Mouse (Mus musculus) forebrain, embryonic 14.5 days (tissue): ENCODE data around the gene Hnrnpm. TPM values are rescaled to one million over a fixed set of nuclear protein-coding genes. Genes with fewer than 3 reads are reported as not detected.

Experiments
- ATAC-seq: fragments of 200-750 bp; cut with Nextera tagmentation; 2 replicates; pipeline ENCODE4 v1.8.0; 2017; ENCODE audit warnings: mild to moderate bottlenecking, moderate library complexity
- DNase-seq: peaks from one replicate; pipeline ENCODE4 v3.0.0-alpha.2; 2015; ENCODE audit warnings: low spot score
- H3K27ac ChIP-seq: fragments of 300-500 bp; sonication (generic); 2 replicates; pipeline ENCODE4 v1.5.1; 2014; ENCODE audit warnings: low read depth, mild to moderate bottlenecking, control low read depth, low read length, moderate library complexity
- H3K27me3 ChIP-seq: fragments of 300-500 bp; sonication (generic); replicated peaks from 2 replicates; pipeline ENCODE4 v1.6.1; 2014; ENCODE audit warnings: low read length, control low read depth, mixed read lengths; ENCODE audit not compliant: control insufficient read depth, insufficient read depth
- H3K36me3 ChIP-seq: fragments of 300-500 bp; sonication (generic); 2 replicates; pipeline ENCODE4 v1.6.1; 2014; ENCODE audit warnings: low read length, control low read depth; ENCODE audit not compliant: control insufficient read depth, insufficient read depth
- H3K4me1 ChIP-seq: fragments of 300-500 bp; sonication (generic); 2 replicates; pipeline ENCODE4 v1.6.1; 2014; ENCODE audit warnings: antibody characterized with exemption, low read length, control low read depth; ENCODE audit not compliant: control insufficient read depth, insufficient read depth
- H3K4me2 ChIP-seq: fragments of 300-500 bp; sonication (generic); 2 replicates; pipeline ENCODE4 v1.6.1; 2014; ENCODE audit warnings: mild to moderate bottlenecking, control low read depth, low read length
- H3K4me3 ChIP-seq: fragments of 300-500 bp; sonication (generic); 2 replicates; pipeline ENCODE4 v1.5.1; 2014; ENCODE audit warnings: low read depth, low read length, control low read depth
- H3K9ac ChIP-seq: fragments of 300-500 bp; sonication (generic); 2 replicates; pipeline ENCODE4 v1.6.1; 2014; ENCODE audit warnings: mild to moderate bottlenecking, low read length, control low read depth, moderate library complexity
- H3K9me3 ChIP-seq: fragments of 300-500 bp; sonication (generic); replicated peaks from 2 replicates; pipeline ENCODE4 v1.6.1; 2016; ENCODE audit warnings: low read length, control low read depth, mixed read lengths; ENCODE audit not compliant: control insufficient read depth
- WGBS: fragments of 180-500 bp; shearing (Covaris S2); extraction: QIAGEN DNeasy Blood & Tissue Kit; methylation state at CpG from one replicate; pipeline ENCODE4 v1.1.7; 2014; 5-methylcytosine and 5-hydroxymethylcytosine counted together
- polyA plus RNA-seq: library from polyadenylated mRNA; unstranded; fragments of >200 nt; fragmentation: Nextera tagmentation; extraction: Ambion mirVana; gene quantifications from 2 replicates; pipeline ENCODE4 v1.2.1, GENCODE M21; 2014

Gene Hnrnpm
- polyA plus RNA-seq, 1 experiment from 2014 or later = 242 TPM

DNA sequence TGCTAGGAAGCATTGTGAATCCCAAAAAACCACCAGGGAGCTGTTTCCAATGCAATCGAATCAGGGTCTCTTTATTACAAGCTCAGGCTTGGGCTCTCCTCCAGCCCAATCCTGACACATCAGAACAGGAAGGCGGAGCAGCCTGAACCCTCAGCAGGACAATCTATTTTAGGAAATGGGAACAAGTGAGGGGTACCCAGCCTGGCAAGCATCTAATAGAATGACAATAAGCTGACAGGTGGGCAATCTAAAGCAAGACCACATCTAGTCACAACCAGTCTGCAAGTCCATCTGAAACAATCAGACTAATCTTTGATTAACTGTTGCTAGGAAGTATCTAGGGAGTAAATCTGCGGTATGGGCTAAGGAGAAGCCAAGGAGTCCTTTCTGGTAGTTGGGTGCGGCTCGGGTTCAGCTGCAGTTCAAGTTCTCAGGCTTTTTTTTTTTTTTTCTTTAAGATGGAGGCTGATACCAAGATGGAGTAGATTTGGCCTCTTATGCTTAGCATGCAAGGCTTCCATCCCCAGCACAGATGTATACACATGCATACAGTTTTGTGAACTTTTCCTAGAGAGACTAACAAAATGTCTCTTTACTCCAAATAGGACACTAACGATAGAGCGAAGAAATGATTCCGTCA, 86.7 kb downstream of the Hnrnpm start:
- DNase-seq (no peak), ATAC-seq (no peak)
- Histone ChIP-seq H3K27me3 (no peaks in the 10 kb centered on the region), H3K4me2 (no peak overlapping the region), H3K4me1 (no peaks in the 10 kb centered on the region), H3K4me3 (no peak overlapping the region), H3K9ac (no peak overlapping the region), H3K27ac (no peak overlapping the region), H3K36me3 (no peaks in the 10 kb centered on the region), H3K9me3 (no peaks in the 10 kb centered on the region)
- WGBS = 88% methylated on average over 8 of the region's 8 CpGs

DNA sequence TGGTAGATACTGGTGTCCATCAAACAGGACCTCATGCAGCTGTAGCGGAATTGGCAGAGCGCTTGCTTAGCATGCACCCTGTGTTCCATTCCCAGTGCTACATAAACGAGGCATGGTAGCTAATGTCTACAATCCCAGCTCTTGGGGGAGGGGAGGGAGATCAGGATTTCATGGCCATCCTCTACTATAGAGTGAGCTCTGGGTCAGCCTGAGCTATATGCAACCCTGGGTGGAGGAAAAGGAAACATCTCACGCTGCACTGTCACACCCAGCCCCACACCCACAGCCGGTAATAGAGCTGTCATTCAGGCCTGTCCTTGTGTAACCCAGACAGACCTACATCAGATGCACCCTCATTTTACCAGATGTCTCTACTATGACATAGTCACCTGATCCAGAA, 88.2 kb downstream of the Hnrnpm start:
- no peak for DNase-seq
- no peaks in the 10 kb centered on the region for H3K9me3 ChIP-seq
- no peak for ATAC-seq

DNA sequence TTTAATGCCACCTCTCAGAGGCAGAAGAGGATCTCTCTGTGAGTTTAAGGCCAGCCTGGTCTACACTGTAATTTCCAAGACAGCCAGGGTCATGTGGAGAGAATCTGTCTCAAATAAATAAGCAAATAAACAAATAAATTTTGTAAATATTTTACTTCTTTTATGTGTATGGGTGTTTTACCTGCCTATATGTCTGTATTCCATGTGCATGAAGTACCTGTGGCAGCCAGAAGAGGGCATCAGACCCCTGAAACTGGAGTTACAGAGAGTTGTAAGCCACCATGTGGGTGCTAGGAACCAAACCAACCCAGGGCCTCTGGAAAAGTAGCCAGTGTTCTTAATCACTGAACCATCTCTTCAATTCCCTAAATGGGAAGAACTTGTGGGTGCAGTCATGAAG, 89.4 kb downstream of the Hnrnpm start:
- H3K4me1 ChIP-seq = no peaks in the 10 kb centered on the region
- H3K27ac ChIP-seq = no peak overlapping the region
- no peak overlapping the region for H3K9ac ChIP-seq
- ATAC-seq = no peak
- H3K9me3 ChIP-seq = no peaks in the 10 kb centered on the region
- no peak overlapping the region for H3K4me2 ChIP-seq
- no peaks in the 10 kb centered on the region for H3K36me3 ChIP-seq
- DNase-seq = no peak
- no peak overlapping the region for H3K4me3 ChIP-seq
- no peaks in the 10 kb centered on the region for H3K27me3 ChIP-seq

More for the DNA sequence above, 88.2 kb downstream of the Hnrnpm start:
- Histone ChIP-seq H3K27ac (no peak overlapping the region), H3K9ac (no peak overlapping the region), H3K4me2 (no peak overlapping the region), H3K36me3 (no peaks in the 10 kb centered on the region), H3K27me3 (no peaks in the 10 kb centered on the region), H3K4me3 (no peak overlapping the region), H3K4me1 (no peaks in the 10 kb centered on the region)
- 89% methylated on average over 5 of the region's 5 CpGs for WGBS

Other genes starting within 250 kb of the Hnrnpm start
- 20.6 and 28.0 TPM in 2 replicates for gene Adamts10, start 162.7 kb downstream of the Hnrnpm start, polyA plus RNA-seq
- gene Myo1f, start 131.2 kb downstream of the Hnrnpm start, polyA plus RNA-seq = 1.3 and 2.2 TPM in 2 replicates
- 93.0 and 97.9 TPM in 2 replicates for gene Zfp414, start 57.8 kb downstream of the Hnrnpm start, polyA plus RNA-seq
- 0.21 and 0.36 TPM in 2 replicates for gene Pram1, start 48.8 kb downstream of the Hnrnpm start, polyA plus RNA-seq
- 63.9 TPM in 2 replicates for gene March2, start 31.8 kb upstream of the Hnrnpm start, polyA plus RNA-seq
- 340 and 341 TPM in 2 replicates for gene Rab11b, start 73.7 kb upstream of the Hnrnpm start, polyA plus RNA-seq
- 15.2 and 15.8 TPM in 2 replicates for gene Angptl4, start 95.0 kb upstream of the Hnrnpm start, polyA plus RNA-seq
- 35.6 and 37.2 TPM in 2 replicates for gene Kank3, start 123.7 kb upstream of the Hnrnpm start, polyA plus RNA-seq
- 624 and 885 TPM in 2 replicates for gene Rps28, start 137.7 kb upstream of the Hnrnpm start, polyA plus RNA-seq
- 461 and 608 TPM in 2 replicates for gene Ndufa7, start 137.7 kb upstream of the Hnrnpm start, polyA plus RNA-seq
- gene Cd320, start 156.2 kb upstream of the Hnrnpm start, polyA plus RNA-seq = 66.8 and 86.0 TPM in 2 replicates
- not detected in 2 replicates for gene Gm7029, start 187.0 kb upstream of the Hnrnpm start, polyA plus RNA-seq
- gene Kifc1, start 203.8 kb upstream of the Hnrnpm start, polyA plus RNA-seq = 3.8 and 4.6 TPM in 2 replicates
- 0.28 TPM in 1 of 2 replicates, not detected in the other for gene Platr17, start 218.3 kb upstream of the Hnrnpm start, polyA plus RNA-seq
- gene Daxx, start 222.6 kb upstream of the Hnrnpm start, polyA plus RNA-seq = 43.3 and 48.0 TPM in 2 replicates
- 14.1 and 17.7 TPM in 2 replicates for gene Tapbp, start 229.0 kb upstream of the Hnrnpm start, polyA plus RNA-seq
- 12.3 and 12.6 TPM in 2 replicates for gene Zbtb22, start 229.0 kb upstream of the Hnrnpm start, polyA plus RNA-seq
- 27.2 and 36.0 TPM in 2 replicates for gene Rgl2, start 242.7 kb upstream of the Hnrnpm start, polyA plus RNA-seq